Mouse (Mus musculus) WW6 (cell line): Measurements from ENCODE around the gene Oxct1.

Experiments
- DNase-seq: peaks from one replicate; pipeline ENCODE4 v3.0.0-alpha.2; 2013; ENCODE audit warnings: low read depth, low spot score

The Oxct1 gene

GRCm38 (mm10) chr15:4026231-4026773 is at the start of gene Oxct1:
TSS of gene Oxct1 (plus strand) at chr15:4026383.
- peak; percentile 80 for DNase-seq

GRCm38 (mm10) chr15:3978279-3978678 is 47.9 kb upstream of the Oxct1 start:
- DNase-seq, result no peak

DNA sequence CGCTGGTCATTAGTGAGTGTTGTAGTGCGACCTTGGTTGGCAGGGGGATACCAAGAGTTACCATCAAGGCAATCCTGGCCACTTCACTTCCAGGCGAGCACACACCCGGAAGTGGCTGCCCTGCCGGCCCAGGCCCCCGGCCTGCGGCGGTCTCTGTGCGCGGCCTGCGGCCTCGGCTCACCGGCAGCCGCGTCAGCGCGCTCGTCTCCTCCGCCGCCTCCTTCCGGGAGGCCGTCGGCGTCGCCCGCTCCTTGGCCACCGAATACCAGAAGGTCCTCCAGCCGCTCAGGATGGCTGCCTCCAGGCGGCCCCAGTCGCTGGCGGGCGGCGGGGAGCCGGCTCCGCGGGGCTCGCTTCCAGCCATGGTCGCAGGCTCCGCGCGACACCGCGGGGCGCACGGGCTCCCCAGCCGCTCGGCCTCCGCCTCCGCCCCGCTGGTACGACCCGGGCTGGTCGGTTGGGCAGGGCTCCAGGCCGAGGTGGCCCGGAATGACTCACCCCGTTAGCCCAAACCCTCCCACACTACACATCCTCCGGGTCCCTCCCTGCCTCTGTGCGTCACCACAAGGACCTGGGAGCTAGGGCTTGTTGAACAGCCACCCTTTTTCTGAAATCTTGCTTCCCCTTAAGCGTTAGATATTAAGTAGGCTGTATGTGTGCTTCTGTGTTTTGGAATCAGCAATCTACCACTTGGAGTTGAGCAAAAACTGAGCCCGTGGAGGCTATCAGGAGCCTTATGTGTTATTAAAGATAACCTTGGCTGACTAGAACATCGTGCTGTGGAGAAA is 46.9 kb upstream of the Oxct1 start, which contains the start of gene Fbxo4:
Gene Fbxo4, minus strand, starts transcription at position 513 of the 788 bp plus-strand sequence.
- DNase-seq, result peak; percentile 26

- DNase-seq, result no peak
Observed at GRCm38 (mm10) chr15:3979871-3980270, 46.3 kb upstream of the Oxct1 start.

- DNase-seq, result no peak
Observed at GRCm38 (mm10) chr15:3982732-3983131, 43.5 kb upstream of the Oxct1 start.

- no peak for DNase-seq
Observed at GRCm38 (mm10) chr15:3984876-3985275, 41.3 kb upstream of the Oxct1 start.

GRCm38 (mm10) chr15:3987981-3988380 is 38.2 kb upstream of the Oxct1 start:
- DNase-seq, result no peak

DNA sequence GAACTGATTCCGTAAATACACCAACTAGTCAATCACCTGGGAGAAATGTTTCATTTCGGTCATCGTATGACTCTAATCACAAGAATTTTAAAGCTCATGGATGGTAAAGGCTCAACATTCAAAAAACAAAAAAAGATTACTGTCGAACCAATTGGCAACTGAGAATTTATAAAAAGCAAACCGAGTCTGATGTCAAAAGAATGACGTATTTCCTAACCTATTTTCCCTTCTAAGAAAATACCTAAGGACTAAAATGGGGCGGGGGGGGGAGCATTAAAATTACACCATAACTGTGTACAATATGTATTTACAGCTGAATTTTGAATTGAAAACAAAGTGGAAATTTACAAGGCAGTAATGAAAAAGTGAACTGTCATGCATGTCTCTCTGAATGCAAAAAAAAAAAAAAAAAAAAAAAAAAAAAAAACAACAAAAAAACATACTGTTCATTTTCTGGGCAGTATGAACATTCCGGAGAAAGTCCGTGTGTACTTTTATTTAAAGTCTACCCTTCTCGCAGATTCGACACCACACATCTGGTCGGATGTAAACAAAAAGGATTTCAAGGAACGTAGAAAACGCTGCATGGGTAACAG is 31.2 kb upstream of the Oxct1 start:
- DNase-seq, result no peak

DNA sequence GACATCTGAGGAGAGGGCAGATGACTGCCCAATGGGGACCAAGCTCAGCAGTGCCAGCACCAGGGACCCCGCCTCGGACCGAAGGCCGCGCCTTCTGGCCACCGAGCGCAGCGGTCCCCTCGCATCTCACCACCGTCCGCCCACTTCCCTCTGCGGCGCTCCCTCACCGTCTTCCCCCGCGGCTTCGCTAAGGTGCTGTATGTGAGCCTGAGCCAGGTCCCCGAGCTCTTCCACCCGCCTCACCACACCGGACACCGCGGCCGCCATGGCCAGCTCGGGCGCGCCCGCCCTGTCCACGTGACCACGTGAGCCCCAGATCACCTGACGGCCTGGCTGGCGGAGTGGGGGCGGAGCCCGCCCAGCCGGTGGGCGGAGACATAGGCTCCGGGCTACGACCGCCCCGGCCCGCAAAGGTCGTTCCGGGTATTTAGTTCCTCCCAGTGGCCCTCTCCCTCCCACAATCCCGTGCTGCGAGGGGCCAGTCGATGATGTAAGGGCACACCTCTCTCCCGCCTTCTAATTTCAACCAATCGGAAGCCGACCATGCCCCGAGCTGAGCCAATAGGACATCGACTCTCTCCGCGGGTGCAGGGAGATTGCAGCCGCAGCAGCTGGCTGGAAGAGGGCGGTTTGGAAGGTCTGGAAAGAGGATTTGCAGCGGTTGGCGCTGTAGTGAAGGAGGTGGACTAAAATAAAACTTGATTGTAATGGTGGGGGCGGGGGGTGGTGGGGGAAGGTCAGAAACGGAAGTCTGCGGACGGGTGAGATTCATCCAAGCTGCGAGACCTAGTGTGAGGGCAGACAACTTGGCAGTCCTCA is 30.5 kb upstream of the Oxct1 start, which contains the start of gene AW549877:
Gene AW549877, minus strand, starts transcription at position 297 of the 819 bp plus-strand sequence.
- DNase-seq, result peak; percentile 98

DNA sequence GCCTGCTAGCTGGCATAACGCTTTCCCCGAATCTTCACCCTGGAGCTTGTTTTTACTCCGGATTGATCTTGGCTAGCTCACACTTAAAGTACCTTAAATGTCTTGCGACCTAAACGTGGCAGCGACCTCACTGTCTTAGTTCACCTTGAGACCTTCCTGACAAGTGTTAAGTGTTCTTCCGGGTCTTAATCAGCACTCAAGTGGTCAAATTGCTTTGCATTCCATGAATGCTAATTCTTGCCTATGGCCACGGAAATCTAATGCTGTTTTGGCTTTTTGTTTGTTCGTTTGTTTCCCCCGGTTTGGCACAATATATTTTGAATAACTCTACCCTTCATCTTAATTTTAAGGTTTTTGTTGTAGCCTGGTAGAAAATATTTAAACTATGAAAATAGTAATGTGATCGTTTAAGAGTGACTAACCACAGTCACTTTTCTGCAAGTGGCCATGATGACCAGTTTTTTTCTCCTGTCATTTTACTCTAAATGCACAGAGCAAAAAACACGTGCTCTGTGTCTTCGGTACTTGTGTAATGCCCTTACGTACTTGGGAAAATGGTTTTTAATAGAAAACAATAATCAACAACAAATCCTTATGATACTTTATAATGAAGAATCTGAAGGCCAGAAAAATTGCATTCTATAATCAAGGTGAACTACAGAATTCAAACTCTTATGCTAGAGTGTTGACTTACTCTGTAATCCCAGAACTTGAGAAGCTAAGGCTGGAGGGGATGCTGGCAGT is 29.7 kb upstream of the Oxct1 start:
- DNase-seq, result no peak

DNA sequence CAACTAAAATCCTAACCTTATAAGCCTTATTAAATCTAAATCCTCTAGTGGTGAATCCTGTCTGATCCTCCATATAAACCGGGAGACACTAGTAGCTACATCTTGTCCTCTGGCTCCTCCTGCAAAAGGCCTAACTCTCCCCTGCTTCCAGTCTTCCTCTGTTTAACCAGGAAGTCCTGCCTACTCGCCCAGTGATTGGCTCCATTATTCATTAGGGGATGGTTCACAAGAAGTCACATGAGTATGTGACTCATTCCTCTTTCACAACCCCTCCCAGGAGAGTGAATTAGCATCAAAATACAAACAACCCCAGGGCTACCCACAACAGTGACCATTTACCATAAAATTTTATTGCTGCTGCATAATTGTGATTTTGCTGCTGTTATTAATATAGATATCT is 27.0 kb upstream of the Oxct1 start:
- peak; percentile 29 for DNase-seq

DNA sequence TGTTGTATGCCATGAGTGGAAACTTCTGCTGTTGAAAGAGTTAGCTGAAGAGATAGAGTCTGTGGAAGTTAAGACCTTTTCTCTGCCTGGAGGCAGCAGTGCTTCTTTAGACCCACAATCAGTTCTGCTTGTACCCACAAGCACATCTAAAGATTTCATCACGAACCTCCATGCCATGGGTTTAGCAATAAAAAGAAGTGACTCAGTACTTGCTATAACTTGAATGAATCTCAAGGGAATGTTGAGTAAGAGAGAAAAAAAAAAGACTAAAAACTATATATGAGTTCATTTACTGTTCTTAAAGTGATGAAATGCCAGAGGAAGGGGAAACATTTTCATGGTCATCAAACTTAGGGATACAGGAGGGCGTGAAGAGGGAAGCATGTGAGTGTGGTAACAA is 25.6 kb upstream of the Oxct1 start:
- DNase-seq, result no peak

GRCm38 (mm10) chr15:4013873-4014272 is 12.3 kb upstream of the Oxct1 start:
- DNase-seq, result no peak

DNA sequence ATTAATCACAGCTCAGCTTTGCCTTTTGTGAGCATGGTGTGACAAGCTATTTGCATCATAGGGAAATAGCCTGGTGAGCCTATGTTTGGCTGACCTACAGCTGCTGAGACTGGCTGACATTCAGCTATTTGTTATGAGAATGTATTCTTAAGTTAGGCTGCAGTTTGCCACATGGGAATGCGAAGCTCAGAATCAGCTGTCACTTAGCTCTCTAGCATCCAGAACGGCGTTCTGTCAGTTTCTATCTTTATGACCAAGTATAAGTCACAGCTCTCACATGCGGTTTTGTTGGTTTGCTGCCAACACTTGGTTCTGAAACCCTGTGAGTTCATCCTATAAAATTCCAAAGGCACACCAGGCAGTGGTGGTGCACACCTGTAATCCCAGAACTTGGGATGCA is 5.5 kb upstream of the Oxct1 start:
- no peak for DNase-seq

GRCm38 (mm10) chr15:4023747-4024146 is 2.4 kb upstream of the Oxct1 start:
- no peak for DNase-seq

DNA sequence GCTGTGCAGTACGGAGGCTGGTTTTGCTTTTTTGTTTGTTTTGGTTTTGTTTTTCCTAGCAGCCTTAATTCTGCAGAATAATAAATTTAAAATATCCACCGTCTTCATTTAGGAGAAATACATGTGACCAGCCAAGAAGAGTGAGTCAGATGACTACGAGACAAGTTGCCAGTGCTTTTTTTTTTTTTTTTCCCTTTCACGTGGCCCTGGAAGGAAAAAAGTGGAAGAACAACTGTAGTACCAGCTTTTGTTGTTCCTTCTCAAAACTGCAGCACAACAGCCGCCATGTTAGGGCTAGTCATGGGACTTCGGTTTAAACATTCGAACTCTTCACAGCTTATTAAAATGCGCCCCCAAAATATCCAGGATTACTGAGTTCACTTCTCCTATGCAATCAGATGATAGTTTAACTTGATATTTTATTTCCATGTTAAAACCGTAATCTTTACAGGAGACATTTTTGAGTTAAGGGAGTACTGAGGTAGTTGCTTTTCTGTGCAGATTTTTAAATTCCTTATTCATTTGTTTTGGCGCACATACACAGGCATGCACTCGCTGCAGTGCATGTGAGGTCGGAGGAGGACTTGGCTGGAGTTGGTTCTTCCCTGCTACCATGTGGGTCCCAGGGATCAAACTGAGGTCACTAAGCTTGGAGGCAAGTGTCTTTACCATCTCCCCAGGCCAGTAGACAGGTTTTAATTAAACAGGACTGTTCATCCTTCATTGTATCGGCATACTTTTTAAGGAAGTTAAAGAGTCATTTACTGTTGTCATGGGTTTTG is 1.3 kb upstream of the Oxct1 start:
- DNase-seq, result no peak

GRCm38 (mm10) chr15:4025508-4025904 is 677 bp upstream of the Oxct1 start:
- no peak for DNase-seq

GRCm38 (mm10) chr15:4026831-4027584 is 825 bp downstream of the Oxct1 start:
- no peak for DNase-seq

GRCm38 (mm10) chr15:4027671-4028410 is 1.7 kb downstream of the Oxct1 start:
- no peak for DNase-seq
